Mouse (Mus musculus) embryonic facial prominence, embryonic 11.5 days (tissue): ENCODE measurements around the gene Il1f10. TPM values are rescaled to one million over a fixed set of nuclear protein-coding genes. Genes with fewer than 3 reads are reported as not detected.

Source experiments
- ATAC-seq: fragments of 200-750 bp; cut with Nextera tagmentation; replicated peaks from 2 replicates; pipeline ENCODE4 v1.8.0; 2017; ENCODE audit warnings: low read depth; ENCODE audit not compliant: insufficient number of reproducible peaks, low FRiP score, low TSS enrichment
- DNase-seq: peaks from one replicate; pipeline ENCODE4 v3.0.0-alpha.2; 2015; ENCODE audit warnings: low spot score
- H3K27ac ChIP-seq: fragments of 300-500 bp; sonication (generic); replicated peaks from 2 replicates; pipeline ENCODE4 v1.5.1; 2014; ENCODE audit warnings: mild to moderate bottlenecking, low read depth, low read length, control low read depth
- H3K27me3 ChIP-seq: fragments of 300-500 bp; sonication (generic); 2 replicates; pipeline ENCODE4 v1.6.1; 2014; ENCODE audit warnings: mild to moderate bottlenecking, low read length, moderate library complexity, mixed read lengths; ENCODE audit not compliant: control insufficient read depth, insufficient read depth
- H3K36me3 ChIP-seq: fragments of 300-500 bp; sonication (generic); replicated peaks from 2 replicates; pipeline ENCODE4 v1.6.1; 2014; ENCODE audit warnings: low read depth, mild to moderate bottlenecking, low read length, moderate library complexity, mixed read lengths; ENCODE audit not compliant: control insufficient read depth, insufficient read depth
- H3K4me1 ChIP-seq: fragments of 300-500 bp; sonication (generic); 2 replicates; pipeline ENCODE4 v1.6.1; 2014; ENCODE audit warnings: low read length, mixed read lengths; ENCODE audit not compliant: control insufficient read depth, insufficient read depth
- H3K4me2 ChIP-seq: fragments of 300-500 bp; sonication (generic); 2 replicates; pipeline ENCODE4 v1.6.1; 2014; ENCODE audit warnings: low read depth, mild to moderate bottlenecking, control low read depth, low read length, moderate library complexity
- H3K4me3 ChIP-seq: fragments of 300-500 bp; sonication (generic); 2 replicates; pipeline ENCODE4 v1.5.1; 2014; ENCODE audit warnings: low read depth, low read length, control low read depth
- H3K9ac ChIP-seq: fragments of 300-500 bp; sonication (generic); replicated peaks from 2 replicates; pipeline ENCODE4 v1.6.1; 2014; ENCODE audit warnings: mild to moderate bottlenecking, control low read depth, low read length
- H3K9me3 ChIP-seq: fragments of 300-500 bp; sonication (generic); replicated peaks from 2 replicates; pipeline ENCODE4 v1.6.1; 2016; ENCODE audit warnings: mild to moderate bottlenecking, low read length, inconsistent platforms, mixed read lengths; ENCODE audit not compliant: control insufficient read depth
- WGBS: fragments of 180-500 bp; shearing (Covaris S2); extraction: QIAGEN DNeasy Blood & Tissue Kit; methylation state at CpG from one replicate; pipeline ENCODE4 v1.1.7; 2014; 5-methylcytosine and 5-hydroxymethylcytosine counted together
- polyA plus RNA-seq: library from polyadenylated mRNA; unstranded; fragments of >200 nt; fragmentation: Nextera tagmentation; extraction: Ambion mirVana; gene quantifications from 2 replicates; pipeline ENCODE4 v1.2.1, GENCODE M21; 2014

The Il1f10 gene
- not detected in 2 replicates for polyA plus RNA-seq

DNA sequence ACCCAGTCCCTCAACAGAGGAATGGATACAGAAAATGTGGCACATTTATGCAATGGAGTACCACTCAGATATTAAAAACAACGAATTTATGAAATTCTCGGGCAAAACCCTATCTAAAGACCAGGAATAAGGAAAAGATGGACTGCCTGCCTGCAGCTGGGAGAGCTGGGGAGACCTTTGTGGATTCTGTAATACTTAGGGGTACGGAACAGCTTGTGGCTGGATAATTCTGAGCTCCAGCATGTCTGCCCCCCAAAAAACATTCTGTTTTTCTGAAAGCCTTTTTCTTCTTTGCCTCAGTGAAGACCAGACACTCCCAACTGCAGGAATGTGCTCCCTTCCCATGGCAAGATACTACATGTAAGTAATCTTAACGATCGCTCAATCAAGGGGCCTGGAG is at the start of gene Il1f10:
Gene Il1f10 (plus strand): TSS at position 301 of the 400 bp plus-strand sequence.
- no peaks in the 10 kb centered on the region for H3K36me3 ChIP-seq
- no peak for ATAC-seq
- 82% methylated on average over 5 of the region's 5 CpGs for WGBS
- no peak within 1 kb of the TSS for H3K9ac ChIP-seq
- no peak within 1 kb of the TSS for H3K4me3 ChIP-seq
- no peak for DNase-seq
- no peak within 1 kb of the TSS for H3K27ac ChIP-seq
- no peaks in the 10 kb centered on the region for H3K9me3 ChIP-seq
- no peaks in the 10 kb centered on the region for H3K27me3 ChIP-seq
- H3K4me1 ChIP-seq, result no peaks in the 10 kb centered on the region
- H3K4me2 ChIP-seq, result no peak within 1 kb of the TSS

DNA sequence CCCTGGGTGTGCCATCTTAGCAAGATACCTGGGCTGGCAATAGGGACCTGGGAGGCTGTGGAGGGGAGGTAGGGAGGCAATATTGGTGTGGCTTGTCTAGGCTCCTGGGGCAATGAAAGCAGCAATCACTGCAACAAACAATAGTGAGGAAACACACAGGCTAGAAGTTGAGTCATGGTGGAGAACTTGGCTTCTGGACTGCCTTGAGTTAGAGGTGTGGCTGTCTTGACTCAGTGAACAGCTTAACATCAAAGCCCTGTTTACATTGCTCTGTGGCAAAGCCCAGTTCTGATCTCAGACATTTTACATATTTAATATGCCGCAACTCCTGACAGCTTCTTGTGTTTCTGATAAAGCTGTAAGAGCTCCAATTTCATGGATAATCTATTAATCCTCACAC is 23.5 kb upstream of the Il1f10 start:
- no peaks in the 10 kb centered on the region for H3K36me3 ChIP-seq
- H3K27me3 ChIP-seq, result no peaks in the 10 kb centered on the region
- ATAC-seq (no peak), DNase-seq (no peak)
- H3K4me1 ChIP-seq, result no peaks in the 10 kb centered on the region
- H3K9me3 ChIP-seq, result no peaks in the 10 kb centered on the region
- no peak overlapping the region for H3K9ac ChIP-seq
- H3K4me2 ChIP-seq, result no peak overlapping the region
- 89% methylated on average over 1 of the region's 1 CpGs for WGBS
- H3K27ac ChIP-seq, result no peak overlapping the region
- H3K4me3 ChIP-seq, result no peak overlapping the region

DNA sequence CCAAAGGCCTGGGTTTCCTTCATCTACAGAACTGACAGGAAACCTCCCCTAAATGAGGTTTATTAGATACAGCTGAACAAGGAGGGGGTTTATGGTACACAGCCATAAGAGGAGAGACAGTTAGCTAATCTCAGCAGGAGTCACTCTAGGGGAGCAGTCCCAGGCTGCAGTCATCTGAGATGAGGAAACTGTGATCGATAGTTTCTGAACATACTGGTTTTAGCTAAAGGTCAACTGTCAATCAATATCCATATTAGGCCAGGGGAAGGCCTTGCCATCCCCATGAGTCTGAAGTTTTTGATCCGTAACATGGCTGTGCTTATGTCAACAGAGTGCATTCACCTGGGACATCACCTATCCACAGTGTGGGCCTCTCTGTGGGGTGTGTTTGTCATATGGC is 17.4 kb upstream of the Il1f10 start:
- H3K27me3 ChIP-seq, result no peaks in the 10 kb centered on the region
- DNase-seq, result no peak
- no peaks in the 10 kb centered on the region for H3K4me1 ChIP-seq
- H3K4me2 ChIP-seq, result no peak overlapping the region
- H3K4me3 ChIP-seq, result no peak overlapping the region
- H3K9ac ChIP-seq, result no peak overlapping the region
- H3K9me3 ChIP-seq, result no peaks in the 10 kb centered on the region
- H3K36me3 ChIP-seq, result no peaks in the 10 kb centered on the region
- ATAC-seq, result no peak
- H3K27ac ChIP-seq, result no peak overlapping the region
- 73% methylated on average over 2 of the region's 2 CpGs for WGBS

DNA sequence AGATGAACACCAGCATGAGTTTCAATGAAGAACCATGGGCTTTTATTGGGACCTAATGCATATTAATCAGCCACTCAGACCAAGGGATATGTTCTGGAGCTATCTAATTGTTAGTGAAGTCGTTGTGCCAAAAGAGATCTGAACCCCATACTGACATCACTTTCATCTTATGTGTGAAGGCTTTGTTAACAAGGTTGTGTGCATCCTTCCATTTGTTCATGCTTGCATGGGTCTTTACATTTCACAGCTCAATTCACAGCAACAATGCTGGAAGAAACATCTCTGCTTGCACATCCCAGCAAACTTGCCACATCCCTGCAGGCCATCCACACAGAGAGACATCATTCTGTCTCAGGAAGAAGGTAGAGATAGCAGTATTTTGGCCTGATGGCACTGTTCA is 15.8 kb upstream of the Il1f10 start:
- WGBS, result 43% methylated on average over 1 of the region's 1 CpGs

DNA sequence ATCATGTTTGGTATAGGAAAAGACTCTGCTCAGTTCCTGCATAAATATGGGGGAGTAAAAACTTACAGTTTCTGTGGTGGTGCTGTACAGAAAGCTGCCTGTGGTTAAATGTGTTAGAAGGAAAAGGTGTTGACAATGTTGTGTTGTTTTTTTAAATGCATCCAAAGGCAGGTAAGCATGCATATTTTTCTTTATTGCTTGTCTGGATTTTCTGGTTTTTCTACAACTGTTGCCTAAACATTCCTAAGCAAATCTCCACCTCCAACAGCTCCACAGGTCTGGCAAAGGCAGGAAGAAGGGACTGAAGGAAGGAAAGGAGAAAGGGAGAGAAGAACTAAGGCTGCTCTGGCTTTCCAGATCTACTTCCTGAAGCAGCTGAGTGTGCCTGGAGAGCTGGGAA is 14.3 kb upstream of the Il1f10 start, which contains the start of gene Il1f5:
Gene Il1f5 (plus strand): TSS at position 301 of the 400 bp plus-strand sequence.
- Histone ChIP-seq H3K4me1 (no peaks in the 10 kb centered on the region), H3K27ac (no peak within 1 kb of the TSS), H3K36me3 (no peaks in the 10 kb centered on the region), H3K9ac (no peak within 1 kb of the TSS), H3K4me2 (no peak within 1 kb of the TSS), H3K9me3 (no peaks in the 10 kb centered on the region), H3K4me3 (no peak within 1 kb of the TSS), H3K27me3 (no peaks in the 10 kb centered on the region)
- no peak for ATAC-seq
- no peak for DNase-seq

More for the DNA sequence above, 15.8 kb upstream of the Il1f10 start:
- no peaks in the 10 kb centered on the region for H3K27me3 ChIP-seq
- no peak overlapping the region for H3K27ac ChIP-seq
- H3K36me3 ChIP-seq, result no peaks in the 10 kb centered on the region
- no peaks in the 10 kb centered on the region for H3K9me3 ChIP-seq
- no peak overlapping the region for H3K9ac ChIP-seq
- no peak for DNase-seq
- H3K4me3 ChIP-seq, result no peak overlapping the region
- no peak overlapping the region for H3K4me2 ChIP-seq
- no peaks in the 10 kb centered on the region for H3K4me1 ChIP-seq
- no peak for ATAC-seq

DNA sequence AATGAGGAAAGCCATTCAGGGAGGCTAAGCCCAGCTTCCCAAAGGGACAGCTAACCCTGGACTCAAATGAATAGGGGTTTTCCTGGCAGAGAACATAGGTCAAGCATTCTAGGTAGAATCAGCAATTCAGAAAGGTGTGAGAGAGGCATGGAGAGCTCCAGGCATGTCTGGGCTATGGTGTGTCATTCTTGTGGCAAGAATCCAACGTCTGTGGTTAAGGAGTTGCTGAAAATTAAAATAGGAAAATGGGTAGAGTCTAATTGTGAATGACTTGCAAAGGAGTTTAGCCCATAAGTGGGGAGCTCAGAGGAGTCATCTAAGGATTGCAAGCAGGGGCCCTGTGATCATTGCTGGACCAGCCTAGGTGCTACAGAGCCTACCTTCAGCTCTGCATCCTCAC is 3.6 kb downstream of the Il1f10 start:
- H3K36me3 ChIP-seq, result no peaks in the 10 kb centered on the region
- H3K4me2 ChIP-seq, result no peak overlapping the region
- WGBS, result 57% methylated on average over 1 of the region's 1 CpGs
- DNase-seq, result no peak
- H3K27ac ChIP-seq, result no peak overlapping the region
- H3K27me3 ChIP-seq, result no peaks in the 10 kb centered on the region
- no peak overlapping the region for H3K4me3 ChIP-seq
- H3K9ac ChIP-seq, result no peak overlapping the region
- H3K9me3 ChIP-seq, result no peaks in the 10 kb centered on the region
- H3K4me1 ChIP-seq, result no peaks in the 10 kb centered on the region
- no peak for ATAC-seq

DNA sequence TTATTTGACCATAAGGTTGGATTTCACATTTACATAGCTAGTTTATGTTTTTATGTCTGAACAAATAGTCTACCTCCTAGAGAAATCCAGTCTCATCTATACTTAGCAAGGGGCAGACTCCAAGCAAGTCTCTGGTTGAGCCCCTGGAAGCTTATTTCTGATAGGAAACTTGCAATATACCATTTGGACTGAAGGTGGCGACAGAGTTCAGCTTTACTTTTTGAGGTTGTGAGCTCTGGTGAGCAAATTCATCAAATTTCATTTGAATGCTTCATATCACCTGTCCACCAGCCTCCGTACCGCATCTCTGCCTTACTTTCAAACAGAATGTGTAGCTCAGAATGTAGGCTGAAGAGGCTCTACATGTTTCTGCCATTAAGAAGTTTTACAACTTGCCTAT is 5.8 kb downstream of the Il1f10 start:
- ATAC-seq, result no peak
- H3K4me1 ChIP-seq, result no peaks in the 10 kb centered on the region
- H3K27me3 ChIP-seq, result no peaks in the 10 kb centered on the region
- no peak overlapping the region for H3K9ac ChIP-seq
- peak; percentile 88 for DNase-seq
- 9% methylated on average over 3 of the region's 3 CpGs for WGBS
- H3K36me3 ChIP-seq, result no peaks in the 10 kb centered on the region
- no peak overlapping the region for H3K27ac ChIP-seq
- H3K4me2 ChIP-seq, result no peak overlapping the region
- no peak overlapping the region for H3K4me3 ChIP-seq
- no peaks in the 10 kb centered on the region for H3K9me3 ChIP-seq

DNA sequence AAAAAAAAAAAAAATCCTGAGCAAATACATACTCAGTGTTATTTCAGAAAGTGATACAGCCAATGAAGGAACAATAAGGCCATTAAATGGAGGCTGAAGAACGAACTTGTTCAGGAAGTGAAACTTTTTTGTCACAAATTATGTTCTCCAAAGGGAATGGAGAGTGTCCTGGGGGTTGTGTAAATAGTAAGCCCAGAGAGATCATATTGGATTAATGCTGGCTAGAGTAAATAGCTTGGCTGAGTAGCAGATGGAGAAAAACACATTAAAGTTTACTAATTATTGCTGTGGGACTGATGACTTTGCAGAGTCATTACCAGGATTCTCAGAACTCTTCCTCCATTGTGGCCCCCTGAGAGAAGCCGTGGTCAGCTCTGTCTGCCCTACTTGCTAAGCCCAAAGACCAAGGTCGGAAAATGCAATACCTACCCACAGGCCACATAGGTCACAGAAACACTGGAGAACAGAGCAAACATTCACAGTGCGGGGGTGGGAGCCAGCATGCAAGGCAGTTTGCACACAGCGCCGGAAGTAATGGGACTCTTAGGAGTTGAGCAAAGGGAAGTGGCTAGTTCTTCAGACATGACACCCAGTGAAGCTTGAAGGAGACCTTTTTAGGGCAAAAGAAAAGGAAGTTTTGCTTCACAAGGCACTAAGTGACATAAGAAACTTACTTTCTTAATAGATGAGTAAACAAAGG is 20.5 kb downstream of the Il1f10 start:
- H3K27me3 ChIP-seq, result no peaks in the 10 kb centered on the region
- no peaks in the 10 kb centered on the region for H3K4me1 ChIP-seq
- H3K36me3 ChIP-seq, result no peaks in the 10 kb centered on the region
- H3K27ac ChIP-seq, result no peak overlapping the region
- H3K9me3 ChIP-seq, result no peaks in the 10 kb centered on the region
- H3K9ac ChIP-seq, result no peak overlapping the region
- no peak overlapping the region for H3K4me2 ChIP-seq
- no peak for DNase-seq
- WGBS, result 54% methylated on average over 6 of the region's 6 CpGs
- H3K4me3 ChIP-seq, result no peak overlapping the region
- no peak for ATAC-seq
